Mouse (Mus musculus): Measurements from ENCODE around the gene Tmem185b. TPM values are rescaled to one million over a fixed set of nuclear protein-coding genes. Genes with fewer than 3 reads are reported as not detected.

Tmem185b gene
- total RNA-seq, 2 experiments from 2014 or later = 4.5 to 5.9 TPM

DNA sequence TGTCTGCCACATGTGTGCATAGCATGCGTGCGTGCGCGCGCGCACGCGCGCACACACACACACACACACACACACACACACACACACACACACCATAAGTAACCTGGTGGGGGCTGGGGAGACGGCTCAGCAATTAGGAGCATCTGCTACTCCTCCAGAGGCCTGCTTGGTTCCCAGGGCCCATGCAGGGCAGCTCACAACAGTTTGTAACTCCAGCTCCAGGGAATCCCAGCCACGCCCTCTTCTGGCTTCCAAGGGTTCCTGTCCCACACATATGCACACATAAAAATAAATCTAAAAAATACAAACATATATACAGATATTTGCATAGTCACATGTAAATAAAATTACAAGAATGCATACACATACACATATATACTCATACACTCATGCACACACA lies 23.2 kb upstream of the Tmem185b start:
- DNase-seq (ENCODE audit: low spot score) = no peak

DNA sequence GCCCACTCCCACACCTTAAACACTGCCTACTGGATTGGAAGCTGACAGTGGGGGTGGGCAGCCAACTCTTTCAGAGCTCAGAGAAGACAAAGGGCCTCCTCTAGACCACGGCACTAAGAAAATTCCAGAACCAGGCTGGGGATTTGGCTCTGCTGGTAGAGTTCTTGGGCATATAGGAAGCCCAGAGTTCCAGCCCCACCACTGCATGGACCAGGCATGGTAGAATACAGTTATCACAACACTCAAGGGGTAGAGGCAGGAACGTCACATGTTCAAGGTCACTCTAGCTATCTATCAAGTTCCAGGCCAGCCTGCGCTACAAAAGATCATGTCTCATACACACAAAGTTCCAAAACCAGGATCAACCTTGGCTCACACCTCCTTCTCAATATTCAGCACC lies 22.8 kb upstream of the Tmem185b start:
- no peak for DNase-seq (ENCODE audit: low spot score)

DNA sequence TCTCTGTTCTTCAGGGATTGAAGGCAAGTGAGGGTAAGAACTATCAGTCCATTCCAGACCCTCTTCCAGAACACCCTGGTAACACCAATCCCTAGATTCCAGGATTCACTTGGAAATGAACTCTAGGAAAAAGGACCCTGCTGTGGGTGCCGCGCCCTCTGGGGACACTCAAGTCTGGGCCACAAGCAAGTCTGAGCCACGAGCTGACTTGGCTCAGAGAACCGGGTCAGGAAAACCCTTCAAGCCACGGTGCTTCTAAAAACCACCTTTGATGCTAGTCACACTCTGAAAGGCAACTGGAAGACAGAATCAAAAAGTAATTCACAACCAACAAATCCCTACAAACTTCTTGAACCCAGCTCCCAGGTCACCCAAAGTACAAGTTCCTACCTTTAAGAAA lies 22.2 kb upstream of the Tmem185b start:
- no peak for DNase-seq (ENCODE audit: low spot score)

DNA sequence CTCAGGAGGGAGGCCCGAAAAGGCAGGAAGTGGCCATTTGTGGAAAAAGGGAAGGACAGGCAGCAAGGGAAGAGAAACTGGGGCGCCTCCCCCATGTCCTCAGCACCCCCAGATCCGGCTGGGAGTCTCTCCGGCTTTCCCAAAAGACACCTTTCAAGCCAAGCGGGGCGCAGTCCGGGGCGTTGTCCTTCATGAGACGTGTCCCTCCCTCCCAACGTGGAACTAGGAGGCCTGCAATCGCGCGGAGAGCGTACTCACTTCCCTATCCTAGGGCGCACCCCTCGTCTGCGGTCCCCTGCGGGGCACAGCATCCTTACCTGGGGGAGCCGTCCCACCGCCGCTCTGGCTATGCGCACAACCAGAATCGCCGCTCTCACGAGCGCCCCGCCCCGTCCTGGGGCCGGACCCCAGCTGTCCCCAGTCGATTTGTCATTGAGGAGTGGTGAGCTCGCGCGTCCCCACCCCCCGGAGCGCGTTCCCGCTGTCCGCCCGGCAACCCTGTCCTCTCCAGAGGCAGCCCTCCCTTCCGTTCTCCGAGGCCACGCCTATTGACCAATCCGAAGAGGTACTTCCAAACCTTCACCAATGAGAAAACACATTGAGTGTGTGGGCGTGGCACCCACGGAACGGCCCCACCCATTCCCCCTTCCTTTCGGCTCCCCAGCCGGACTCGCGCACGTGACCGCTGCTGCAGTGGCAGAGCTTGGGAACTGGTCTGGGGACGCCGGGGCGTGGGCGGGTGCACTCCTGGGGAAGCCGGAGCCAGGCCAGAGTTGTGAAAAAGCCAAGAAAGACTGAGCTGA lies 21.5 kb upstream of the Tmem185b start, which contains the start of gene Ralb:
TSS of gene Ralb (minus strand) at position 535 of the 803 bp plus-strand sequence.
- DNase-seq (ENCODE audit: low spot score) = peak; percentile 99

DNA sequence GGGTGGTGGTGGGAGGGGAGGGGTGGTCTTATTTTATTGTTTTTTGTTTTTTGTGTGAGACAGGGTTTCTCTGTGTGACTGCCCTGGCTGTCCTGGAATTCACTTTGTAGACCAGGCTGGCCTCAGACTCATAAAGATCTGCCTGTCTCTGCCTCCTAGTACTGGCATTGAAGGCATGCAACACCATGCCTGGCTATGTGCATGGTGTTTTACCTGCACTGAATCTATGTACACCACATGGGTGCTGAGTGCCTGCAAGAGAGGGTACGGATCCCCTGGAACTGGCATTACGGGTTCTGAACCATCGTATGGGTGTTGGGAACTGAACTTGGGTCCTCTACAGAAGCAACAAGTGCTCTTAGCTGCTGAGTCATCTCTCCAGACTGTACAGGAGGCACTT lies 20.0 kb upstream of the Tmem185b start:
- no peak for DNase-seq (ENCODE audit: low spot score)

DNA sequence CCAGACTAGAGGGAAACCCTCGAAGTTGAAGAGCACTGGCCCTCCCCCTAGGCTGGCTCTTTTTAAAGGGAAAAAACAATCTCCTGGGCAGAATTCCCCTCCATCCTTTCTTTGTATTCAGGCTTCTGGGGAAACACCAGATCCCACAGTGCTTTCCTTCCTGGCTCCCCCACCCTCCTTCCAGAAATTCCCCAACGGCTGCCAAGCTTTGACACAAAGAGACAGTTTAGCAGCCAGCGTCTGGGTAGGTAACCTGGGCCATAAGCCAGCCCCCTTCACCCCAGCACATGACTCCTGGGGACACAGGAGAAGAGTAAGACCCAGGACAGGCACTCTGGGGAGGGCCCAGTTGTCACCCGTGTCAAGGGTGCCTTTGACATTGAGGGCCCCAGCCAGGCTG lies 17.4 kb upstream of the Tmem185b start:
- peak; percentile 9 for DNase-seq (ENCODE audit: low spot score)

DNA sequence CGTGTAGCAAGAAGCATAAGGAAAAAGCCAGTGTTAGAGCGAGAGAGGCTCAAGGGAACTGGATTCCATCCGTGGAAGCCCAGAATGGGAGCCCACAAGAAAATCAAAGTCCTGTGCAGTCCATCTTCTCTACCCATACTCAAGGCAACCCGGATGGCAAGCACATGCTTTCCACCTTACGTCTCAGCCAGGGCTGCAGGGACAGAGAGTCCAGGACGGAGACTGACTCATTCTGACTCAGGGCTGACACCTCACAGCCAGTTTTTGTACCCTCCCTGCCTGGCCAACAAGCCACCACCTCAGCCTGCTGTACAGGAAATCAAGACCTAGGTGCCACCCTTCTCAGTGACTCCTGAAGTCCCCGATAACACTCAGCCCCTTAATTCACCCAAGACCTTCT lies 16.5 kb upstream of the Tmem185b start:
- no peak for DNase-seq (ENCODE audit: low spot score)

DNA sequence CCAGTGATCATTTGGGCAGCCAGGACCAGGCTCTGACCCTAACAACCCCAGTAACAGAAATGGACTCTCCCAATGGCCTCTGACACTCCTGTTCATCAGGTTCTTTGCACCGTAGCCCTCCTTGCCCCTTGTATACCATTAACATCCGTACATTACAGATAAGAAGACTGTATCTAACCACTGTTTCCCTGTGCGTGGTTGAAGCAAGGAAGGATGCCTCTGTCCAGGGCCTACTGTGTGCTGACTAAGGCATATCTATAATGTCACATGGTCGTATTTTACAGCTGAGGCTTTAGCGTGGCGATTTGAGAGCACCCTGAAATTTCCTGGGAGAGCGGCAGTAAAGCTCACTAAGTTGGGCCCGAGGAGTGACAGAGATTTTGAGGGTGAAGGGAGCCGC lies 15.6 kb upstream of the Tmem185b start:
- no peak for DNase-seq (ENCODE audit: low spot score)

DNA sequence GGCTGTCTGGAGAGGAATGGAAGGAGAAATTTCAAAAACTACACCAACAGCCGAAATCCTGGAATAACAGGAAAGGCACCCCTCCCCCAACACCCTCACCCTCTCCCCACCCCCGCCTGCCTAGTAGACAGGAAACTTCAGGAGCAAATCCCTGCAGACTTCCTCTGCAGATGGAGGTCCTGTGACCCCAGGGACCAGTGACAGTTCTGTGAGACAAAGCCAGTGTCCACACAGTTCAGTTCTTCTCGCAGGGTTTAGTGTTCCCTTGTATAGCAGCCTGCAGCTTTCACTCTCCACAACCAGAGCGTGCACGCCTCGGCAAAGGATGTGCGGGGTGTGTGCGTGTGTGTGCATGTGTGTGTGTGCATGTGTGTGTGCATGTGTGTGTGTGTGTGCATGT lies 15.1 kb upstream of the Tmem185b start:
- DNase-seq (ENCODE audit: low spot score) = no peak

DNA sequence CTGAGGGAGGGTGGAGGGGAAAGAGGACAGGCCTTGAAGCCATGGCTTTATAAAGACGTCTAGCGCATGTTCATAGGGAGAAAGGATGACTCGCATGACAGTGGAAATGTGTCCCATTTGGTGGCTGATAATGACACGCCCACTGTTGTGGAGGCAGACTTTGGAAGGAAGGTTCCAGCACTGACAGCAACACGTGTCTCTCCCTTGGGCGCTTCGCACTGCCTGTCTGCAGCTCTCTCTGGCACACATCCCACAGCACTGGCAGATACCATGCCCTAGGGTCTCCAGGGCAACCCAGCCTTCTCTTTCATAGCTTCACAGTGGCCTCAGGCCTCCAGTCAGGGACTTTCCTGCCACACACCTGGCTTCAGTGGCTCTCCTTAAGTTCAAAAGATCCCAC lies 7.9 kb upstream of the Tmem185b start:
- no peak for DNase-seq (ENCODE audit: low spot score)

DNA sequence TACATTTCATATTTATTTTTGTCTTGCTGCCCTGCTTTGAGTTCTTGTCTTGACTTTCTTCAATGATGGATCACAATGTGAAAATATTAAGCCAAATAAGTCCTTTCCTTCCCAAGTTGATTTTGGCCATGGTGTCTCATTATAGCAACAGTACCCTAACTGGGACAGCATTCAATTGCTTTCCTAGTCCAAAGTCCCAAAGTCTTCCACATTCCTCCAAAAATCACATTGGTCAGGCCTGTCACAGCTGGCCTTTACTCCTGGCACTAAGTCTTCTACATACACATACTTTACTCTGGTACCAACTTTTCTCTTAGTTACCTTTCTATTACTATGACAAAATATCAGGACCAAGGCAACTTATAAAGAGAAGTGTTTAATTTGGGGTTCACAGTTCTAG lies 7.2 kb upstream of the Tmem185b start:
- DNase-seq (ENCODE audit: low spot score) = no peak

DNA sequence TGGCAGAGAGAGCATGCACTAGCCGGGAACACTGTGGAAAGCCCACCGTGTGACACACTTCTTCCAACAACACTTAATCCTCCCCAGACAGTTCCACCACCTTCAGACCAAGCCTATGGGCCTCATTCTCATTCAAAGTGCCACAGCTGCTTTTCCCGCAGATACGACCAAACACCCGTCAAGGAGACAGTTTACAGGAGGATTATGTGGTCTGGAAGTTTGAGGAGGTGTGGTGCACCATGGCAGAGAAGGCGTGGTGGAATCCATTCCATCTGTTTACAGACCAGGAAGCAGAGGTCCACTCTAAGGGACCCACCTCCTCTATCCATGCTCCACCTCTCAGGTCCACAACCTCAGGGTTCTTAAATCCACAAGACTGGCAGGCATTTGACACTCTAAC lies 6.7 kb upstream of the Tmem185b start:
- no peak for DNase-seq (ENCODE audit: low spot score)

DNA sequence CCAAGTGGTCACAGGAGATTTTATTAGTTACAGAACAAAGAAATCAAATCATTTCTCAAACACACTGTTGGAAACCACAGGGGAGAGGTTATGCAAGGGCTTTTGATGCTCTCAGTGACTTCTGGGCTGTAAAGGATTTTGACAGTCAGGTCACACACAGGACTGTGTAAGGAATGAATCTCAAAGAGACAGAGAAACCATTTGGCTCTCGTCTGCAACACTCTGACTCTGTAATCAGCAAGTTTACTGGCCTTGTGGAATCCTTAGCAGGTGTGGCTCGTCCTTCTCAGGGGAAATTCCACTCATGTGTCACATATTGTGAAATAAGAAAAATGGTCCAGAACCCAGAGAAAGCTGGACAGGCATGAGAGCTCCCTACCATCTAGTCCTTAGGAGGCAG lies 4.9 kb upstream of the Tmem185b start:
- DNase-seq (ENCODE audit: low spot score) = no peak

DNA sequence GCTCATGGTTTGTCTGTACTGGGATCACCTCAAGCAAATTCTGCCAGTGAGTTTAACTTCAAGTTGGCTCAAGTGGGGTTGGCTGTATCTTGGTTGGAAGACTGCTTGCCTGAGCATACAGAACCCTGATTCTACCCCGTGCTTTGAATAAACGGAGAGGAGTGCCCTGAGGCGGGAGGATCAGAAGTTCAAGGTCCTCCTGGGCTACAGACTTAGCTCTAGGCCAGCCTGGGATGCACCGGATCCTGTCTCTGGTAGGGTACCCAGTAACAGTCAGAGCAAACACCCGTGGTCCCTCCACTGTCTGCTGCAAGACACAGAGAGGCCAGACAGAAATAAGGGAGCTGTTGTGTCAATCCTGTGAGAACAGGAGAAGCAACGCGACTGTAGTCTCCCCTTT lies 4.3 kb upstream of the Tmem185b start:
- no peak for DNase-seq (ENCODE audit: low spot score)

DNA sequence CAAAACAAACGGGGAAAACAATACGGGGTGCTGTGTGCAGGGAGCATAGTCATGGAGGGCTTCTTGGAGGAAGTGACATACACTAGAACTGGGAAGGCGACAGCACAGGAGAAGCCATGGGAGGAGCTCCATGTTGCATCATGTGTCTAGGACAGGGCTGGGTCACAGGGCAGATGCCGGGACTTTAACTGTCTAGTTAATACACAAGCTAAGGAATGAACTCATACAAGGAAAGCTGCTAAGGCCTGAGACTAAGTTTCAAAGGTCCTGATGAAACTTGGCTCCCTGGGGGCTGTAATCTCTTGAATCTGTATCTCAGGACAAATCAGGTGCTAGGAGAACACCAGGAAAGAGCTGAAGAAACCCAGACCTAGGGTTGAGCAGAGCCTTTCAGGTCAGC lies 3.2 kb upstream of the Tmem185b start:
- DNase-seq (ENCODE audit: low spot score) = no peak

DNA sequence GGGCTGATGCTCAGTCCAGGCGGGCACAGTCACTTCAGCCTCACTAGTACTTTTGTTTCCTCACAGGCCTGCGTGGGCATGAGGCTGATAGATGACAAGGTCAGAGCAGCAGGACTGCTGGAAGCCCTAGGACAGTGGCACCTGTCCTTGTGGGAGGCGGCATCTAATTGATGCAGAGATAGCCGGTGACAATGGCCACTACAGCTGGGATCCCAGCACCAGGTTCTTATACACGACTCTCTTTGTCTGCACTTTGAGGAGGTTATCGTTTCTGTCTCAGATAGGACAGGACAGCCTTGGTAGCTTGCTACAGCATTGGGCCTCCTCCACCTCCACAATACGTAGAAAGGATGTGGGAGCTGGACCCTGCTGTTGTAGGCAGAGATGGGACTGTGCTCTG lies 2.6 kb upstream of the Tmem185b start:
- no peak for DNase-seq (ENCODE audit: low spot score)

DNA sequence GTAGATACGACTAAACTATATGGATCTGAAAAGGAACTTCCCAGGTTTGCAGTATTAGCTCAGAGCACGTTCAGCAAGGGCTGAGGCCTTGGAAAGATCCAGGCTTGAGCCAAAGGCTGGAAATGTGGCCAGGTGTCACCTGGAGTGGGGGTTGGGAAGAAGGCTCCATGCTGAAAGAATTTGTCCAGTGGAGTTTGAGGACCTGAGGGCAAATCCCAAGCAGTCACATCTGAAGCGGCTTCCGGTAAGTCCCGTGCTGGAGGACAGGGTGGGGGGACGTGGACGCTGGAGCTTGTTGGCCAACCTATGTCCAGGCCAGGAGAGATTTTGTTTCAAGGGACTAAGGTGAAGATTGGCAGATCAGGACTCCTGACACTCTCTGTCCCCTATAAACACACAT lies 2.1 kb upstream of the Tmem185b start:
- no peak for DNase-seq (ENCODE audit: low spot score)

DNA sequence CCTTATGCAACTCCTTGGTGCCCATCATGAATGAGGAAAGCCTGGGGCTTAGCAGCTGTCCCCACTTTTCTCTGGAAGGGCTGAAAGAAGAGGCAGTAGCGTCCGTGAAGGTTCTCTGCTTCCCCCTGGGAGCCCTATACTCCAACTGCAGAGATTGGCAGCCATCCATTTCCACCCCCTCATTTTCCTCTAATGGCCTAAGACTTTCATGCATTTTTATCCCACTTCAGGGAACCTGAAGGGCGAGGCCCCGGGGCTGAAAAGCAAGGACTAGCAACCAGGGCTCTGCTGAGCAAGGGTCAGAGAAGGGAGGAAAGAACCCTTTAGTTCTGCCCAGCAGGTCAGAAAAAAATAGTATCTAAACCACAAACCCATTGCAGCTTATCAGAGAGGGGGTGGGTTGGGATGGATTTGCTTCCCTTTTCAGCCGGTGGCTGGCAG lies 936 bp upstream of the Tmem185b start:
- DNase-seq (ENCODE audit: low spot score) = peak; percentile 20

DNA sequence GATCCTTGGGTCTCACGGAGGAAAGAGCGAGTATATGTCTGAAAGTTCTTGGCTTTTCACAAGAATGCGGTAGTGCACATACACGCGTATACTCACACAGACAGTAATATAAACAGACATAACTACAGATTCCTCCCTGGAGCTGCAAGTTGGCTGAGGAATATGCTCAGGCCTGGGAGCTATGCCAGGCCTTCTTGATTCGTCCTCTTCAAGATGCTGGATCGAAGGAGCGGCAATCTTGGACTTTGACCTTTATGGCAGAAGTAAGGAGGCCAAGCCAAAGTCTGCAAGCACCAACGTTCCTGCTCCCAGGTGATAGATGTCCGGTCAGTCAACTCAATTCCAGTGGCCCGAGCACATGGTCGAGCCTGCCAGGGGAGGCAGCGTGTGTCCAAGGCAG lies 5.0 kb downstream of the Tmem185b start:
- DNase-seq (ENCODE audit: low spot score) = no peak

DNA sequence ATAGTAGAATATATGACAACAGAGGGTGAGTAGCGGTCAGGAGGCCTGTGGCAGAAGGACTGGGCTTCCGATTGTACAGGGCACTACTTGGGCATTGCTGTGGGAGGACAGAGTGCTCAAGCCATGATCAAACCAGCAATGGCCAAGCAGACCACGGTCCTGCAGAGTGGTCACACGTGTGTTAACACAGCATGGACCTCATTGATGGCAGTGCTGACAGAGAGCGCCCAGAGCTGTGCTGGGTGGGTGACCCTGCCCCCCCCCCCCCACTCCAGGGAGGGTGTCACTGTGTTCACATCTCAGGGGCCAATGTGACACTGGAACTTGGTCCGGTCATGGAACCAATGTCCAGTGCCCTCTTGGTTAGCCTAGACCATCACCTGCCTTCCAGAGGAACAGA lies 6.2 kb downstream of the Tmem185b start:
- no peak for DNase-seq (ENCODE audit: low spot score)

DNA sequence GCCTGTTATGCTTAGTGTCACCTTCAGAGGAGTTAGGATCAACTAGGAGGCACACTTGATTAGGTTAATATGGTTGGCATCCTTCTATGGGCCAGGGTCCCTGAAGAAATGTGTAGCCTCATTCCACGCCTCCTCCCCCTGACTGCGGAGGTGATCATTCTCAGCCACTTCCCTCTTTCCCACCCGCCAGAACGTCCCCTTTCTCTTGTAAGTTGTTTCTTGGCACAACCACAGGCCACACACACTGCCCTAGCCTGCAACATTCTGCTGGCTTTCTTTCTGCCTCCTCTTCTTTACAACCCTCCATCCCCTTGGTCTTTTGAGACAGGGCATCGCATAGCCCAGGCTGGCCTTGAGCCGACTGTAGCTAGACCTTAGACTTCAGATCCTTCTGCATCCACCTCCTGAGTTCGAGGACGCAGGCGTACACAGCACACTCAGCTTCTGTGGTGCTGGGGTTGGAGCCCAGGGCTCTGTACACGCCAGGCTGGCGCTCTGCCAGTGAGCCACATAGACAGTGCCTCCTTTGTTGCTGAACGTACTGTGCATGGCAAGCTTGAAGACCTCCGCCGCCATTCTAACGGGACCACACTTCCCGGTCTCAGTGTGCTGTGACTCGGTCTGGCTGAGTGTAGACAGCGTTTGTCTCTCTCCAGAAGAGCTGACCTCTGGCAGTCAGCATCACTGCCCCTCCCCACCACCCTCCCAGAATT lies 7.3 kb downstream of the Tmem185b start:
- DNase-seq (ENCODE audit: low spot score) = no peak

DNA sequence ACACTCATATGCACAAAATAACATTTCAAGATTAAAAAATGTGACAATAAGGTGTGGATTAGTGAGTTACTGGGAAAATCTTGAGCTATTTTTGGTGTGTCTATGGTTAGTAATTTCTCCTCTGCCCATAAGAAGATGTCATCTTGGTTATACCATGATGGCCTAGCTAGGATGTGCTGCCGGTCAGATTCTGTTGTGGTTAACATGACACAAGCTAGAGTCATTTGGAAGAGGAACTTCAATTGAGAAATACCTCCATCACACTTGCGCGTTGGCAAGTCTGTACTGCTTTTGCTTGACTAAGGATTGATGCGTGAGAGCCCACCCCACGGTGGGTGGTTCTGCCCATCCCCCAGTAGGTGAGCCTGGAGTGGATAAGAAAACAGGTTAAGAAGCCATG lies 8.4 kb downstream of the Tmem185b start:
- DNase-seq (ENCODE audit: low spot score) = no peak

DNA sequence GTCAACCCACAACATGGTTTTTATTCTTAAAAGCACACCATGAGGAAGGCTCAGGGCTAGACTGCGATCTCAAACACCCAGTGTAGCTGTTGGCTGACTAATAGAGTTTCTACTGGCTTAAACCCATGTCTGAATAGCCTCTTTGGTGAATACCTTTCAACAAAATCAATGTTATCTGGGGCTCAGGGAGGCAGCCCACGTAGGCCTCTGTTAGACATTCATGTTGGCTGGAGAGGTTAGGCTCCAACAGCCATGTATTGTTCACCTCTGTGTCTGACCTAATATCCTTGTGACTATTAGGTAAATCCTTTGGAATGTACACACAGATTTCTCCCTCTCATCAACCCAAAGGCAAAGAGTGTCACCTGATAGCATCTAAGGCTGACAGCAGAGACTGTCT lies 10.2 kb downstream of the Tmem185b start:
- DNase-seq (ENCODE audit: low spot score) = no peak
